Mouse (Mus musculus): ENCODE data around the gene Selenop.
"Not testable (repeated sequence)": the region's sequence is repeated elsewhere in the genome, so short reads cannot be mapped to it uniquely, and the experiment has no call there.

Gene Selenop

DNA sequence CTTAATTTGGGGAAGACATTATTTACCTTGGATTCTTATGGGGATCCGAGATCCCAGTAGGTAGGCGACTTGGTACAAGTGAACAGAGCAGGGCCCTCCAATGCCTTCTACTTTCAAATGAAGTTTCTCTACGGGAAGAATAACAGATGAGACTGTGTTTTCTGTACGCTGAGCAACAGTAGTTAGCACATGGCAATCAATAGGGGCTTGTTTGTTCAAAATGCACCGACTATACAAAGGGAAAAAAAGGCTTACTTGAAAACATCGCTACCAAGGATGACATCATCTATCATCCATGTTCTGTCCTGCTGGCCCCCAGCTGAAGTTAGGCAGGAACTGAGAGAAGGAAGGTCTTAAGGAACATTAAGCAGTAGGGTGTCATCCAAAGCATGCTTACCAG is at the start of gene Selenop:
Selenop (plus strand) TSS at position 301 of the 400 bp plus-strand sequence.
- DNase-seq (ENCODE audit: low spot score in 2 of 2): no peak

DNA sequence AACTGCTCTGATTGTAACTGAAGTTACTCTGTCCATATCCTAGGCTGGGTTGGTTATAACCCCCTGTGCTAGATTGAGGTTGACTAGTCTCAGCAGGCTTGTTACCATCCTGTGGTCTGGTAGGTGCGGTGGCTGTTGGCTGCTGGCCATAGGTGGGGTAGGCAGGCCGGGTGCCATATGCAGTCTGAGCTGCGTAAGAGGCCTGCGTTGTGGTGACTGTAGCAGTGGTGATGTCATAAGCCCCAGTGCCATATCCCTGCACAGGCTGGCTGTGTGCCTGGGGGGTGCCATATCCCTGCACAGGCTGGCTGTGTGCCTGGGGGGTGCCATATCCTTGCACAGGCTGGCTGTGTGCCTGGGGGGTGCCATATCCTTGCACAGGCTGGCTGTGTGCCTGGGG is 49.7 kb upstream of the Selenop start:
- DNase-seq (ENCODE audit: low spot score in 2 of 2): not testable (repeated sequence)

DNA sequence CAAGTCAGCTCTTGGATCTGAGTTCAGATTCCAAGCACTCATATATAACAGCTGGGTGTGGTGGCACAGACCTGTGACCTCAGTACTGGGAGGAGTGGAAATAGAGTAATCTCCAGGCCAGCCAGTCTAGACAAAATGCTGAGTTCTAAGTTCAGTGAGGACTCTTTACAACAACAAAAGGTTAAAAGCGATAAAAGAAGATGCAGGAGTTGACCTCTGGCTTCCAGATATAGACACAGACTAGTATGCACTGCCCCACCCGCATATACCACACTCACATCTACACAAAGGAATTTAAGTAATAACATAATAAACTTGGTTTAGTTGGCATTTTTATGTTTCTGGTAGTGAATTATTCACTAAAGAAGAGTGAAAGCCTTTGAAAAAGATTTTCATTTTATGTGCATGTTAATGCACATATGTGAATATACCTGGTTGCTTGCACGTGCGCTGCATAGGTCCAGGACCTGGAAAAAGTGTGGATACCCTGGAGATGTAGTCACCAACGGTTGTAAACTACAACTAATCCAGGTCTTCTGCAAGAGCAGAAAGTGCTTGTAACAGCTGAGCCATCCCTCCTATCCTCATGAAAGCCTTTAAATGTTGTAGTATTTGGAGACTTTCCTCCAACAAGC is 45.4 kb upstream of the Selenop start:
- no peak for DNase-seq (ENCODE audit: low spot score in 2 of 2)

GRCm38 (mm10) chr15:3226573-3226972 is 41.8 kb upstream of the Selenop start:
- DNase-seq (ENCODE audit: low spot score in 2 of 2): no peak

- no peak for DNase-seq (ENCODE audit: low spot score in 2 of 2)
Measured at GRCm38 (mm10) chr15:3228185-3228584, 40.2 kb upstream of the Selenop start.

DNA sequence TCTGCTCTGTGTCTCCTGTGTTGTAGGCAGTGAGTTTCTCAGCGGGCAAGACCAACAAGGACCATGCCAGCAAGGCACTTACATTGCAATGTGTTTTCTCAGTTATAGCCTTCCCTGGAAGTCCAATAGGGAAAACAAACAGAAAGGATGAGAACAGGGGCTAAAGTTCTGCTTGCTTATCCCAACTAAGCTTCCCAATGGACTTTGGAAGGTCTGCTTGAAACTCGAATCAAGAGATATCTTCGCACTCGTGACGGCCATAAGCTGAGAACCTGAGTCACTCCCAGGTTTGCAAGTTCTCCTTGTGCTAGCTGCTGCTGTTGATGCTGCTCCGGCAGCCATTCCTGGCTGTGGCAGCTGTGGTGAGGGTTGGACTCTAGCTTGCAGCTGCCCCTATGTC is 39.4 kb upstream of the Selenop start:
- DNase-seq (ENCODE audit: low spot score in 2 of 2): no peak

- DNase-seq (ENCODE audit: low spot score in 2 of 2): no peak
Measured at GRCm38 (mm10) chr15:3231004-3231403, 37.3 kb upstream of the Selenop start.

DNA sequence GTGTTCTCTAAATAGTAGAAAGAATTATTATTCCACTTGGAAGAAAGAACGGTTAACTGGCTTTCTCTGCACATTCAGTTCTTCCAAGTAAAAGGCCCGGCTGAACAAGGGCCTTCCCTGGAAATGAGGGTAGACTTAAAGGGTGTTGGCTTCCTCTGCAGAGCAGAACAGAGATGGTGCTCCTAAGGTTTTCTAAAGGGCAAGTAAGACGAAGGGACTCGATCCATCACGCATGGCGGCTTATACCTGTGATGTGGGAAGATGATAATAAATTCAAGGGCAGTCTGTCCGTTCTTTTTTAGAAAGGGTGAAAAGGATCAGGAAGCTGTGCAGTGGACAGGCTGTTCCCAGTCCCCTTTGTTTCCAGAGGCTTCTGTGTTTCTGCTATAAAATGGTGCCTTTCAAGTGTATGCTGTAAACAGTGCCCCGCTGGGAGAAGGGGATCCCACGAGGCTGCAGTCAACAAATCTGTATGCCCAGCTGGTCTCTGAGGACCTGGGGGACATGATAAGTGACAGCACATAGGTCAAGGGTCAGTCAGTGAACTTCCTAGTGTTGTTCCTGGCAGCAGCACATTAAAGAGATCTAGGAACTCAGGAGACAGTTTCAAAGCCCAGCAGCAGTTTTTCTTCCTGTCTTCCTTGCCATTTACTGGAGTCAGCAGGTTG is 36.0 kb upstream of the Selenop start:
- peak; percentile 8 to 19 for DNase-seq (ENCODE audit: low spot score in 2 of 2)

- no peak for DNase-seq (ENCODE audit: low spot score in 2 of 2)
Measured at GRCm38 (mm10) chr15:3233837-3234551, 34.4 kb upstream of the Selenop start.

DNA sequence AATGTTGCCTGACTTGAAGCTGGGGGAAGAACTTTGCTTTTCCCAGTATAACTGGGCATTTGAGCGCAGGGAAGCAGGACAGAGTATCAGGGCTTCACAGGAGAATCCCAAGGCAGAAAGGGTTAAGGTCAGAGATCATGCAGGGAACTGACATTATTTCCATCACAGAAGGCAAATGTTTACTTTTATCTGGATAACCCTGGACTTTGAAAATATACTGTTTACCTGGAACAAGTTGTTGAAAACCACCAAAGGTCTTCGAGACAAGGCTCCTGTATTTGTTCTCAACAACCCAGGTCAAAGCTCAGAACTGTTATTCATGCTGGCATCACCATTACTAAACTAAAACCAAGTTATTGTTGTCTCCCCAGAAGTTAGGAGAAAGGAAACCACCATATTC is 32.0 kb upstream of the Selenop start:
- DNase-seq (ENCODE audit: low spot score in 2 of 2): no peak

DNA sequence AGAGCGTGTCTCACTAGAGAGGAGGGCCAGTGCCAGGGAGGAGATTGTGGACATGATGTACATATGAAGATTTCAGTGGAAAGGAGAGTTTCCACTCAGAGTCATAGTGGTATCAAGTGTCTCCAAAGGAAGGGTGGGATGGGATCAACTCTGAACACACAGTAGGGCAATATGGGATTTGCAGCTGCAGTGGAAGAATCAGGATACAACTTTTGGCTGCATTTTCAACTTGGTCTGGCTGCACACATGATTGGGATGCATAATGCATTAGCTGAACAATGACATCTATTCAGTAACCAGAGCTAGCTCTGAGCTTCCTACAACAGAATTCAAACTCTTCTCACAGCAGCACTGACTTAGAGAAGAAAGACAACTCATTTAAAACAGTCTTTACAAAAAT is 30.4 kb upstream of the Selenop start:
- DNase-seq (ENCODE audit: low spot score in 2 of 2): peak in 1 of 2 experiments; percentile 4

DNA sequence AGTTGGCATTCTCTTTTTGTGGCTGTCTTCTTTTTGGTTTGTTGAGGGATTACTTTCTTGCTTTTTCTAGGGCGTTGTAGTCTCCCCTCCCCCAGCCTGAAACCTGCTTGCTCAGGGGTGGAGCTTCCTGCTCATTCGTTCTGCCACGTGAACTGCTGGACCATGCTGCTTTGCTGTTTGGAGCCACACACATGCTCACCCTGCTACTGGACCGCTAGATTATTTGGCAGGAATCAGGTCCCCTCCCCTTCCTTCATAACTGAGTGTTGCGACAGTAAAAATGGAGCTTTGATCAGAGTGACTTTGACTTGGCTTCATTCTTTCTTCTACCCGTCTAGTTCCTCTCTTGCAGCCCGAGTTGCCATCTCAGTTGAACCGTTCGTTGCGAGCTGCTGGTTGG is 23.3 kb upstream of the Selenop start:
- not testable (repeated sequence) for DNase-seq (ENCODE audit: low spot score in 2 of 2)

DNA sequence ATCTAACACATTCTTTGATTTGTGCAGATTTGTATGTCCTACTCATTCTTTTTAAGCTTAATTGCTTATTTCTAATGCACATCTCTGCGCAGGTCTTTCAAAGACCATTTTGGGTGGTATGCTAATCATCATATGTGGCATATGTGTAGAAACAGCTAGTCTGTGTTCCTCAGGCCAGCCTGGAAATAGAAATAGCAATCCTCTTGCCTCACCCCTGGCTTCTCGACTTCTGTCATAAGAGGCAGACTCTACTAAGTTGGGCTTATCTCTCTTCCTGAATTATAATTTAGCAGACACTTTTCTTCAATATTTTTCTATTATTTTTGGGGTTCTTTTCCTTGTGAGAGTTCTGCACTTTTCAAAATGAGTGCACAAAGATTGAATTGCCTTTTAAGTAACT is 17.7 kb upstream of the Selenop start:
- DNase-seq (ENCODE audit: low spot score in 2 of 2): no peak

DNA sequence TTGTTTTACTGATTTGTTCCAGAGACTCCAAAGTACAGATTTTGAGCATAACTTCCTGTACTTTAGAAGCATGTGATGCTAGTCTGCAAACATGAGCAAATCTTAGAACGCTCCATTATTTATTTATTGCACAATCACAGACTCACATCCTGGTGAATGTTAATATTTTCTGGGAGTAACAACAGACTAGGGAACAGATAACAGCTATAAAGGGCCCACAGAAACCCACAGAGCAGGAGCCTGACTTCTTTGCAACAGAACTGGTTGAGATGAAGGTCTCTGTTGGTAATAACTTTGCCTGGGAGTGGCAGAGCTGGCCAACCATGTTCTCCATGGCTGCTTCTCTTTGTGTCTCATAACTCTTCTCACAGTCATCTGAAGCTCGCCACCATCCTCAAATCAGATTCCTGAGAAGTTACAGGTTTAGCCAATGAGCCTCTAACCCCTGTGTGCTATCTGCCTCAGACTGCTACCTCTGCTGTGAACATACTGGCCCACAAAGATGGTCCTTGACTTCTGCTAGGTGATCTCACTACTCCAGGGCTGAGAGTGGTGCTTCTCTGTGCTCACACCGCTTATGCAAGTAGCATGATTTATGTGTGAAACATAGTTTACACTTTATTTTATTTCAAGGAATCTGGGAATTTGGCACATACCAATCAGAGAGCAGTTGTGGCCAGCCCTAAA is 17.2 kb upstream of the Selenop start:
- no peak for DNase-seq (ENCODE audit: low spot score in 2 of 2)

- DNase-seq (ENCODE audit: low spot score in 2 of 2): no peak
Measured at GRCm38 (mm10) chr15:3251718-3252067, 16.7 kb upstream of the Selenop start.

DNA sequence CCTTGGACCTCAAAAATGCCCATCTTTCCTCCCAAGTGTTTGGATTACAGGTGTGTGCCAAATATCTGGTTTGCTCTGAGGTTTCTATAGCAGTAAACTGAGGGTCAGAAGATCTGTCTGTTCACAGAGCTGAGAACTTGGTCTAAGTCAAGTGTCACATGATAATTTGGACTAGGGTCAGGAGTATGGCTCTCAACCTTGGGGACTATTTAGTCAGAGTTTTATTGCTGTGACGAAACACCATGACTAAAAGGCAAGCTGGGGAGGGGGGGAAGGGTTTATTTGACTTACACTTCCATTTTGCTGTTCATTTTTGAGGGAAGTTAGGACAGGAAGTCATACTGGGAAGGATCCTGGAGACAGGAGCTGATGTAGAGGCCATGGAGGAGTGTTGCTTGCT is 9.3 kb upstream of the Selenop start:
- no peak for DNase-seq (ENCODE audit: low spot score in 2 of 2)

DNA sequence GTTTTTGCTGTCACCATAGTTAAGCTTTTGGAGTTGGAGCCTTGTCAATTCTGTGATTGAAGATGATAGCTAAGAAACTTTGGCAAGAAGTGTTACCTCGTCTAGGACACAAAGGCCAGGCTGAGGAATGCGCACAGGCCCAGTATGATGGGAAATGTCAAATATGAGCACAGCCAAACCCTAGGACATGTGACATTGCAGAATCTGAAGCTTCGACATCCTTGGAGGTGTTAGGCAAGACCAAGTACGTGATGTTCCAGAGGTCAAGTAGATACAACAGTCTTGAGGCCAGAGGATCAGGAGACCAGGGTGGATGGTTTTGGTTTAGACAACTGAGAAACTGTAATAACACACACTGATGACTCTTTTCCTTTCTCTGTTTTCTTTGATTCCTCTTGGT is 8.0 kb upstream of the Selenop start:
- DNase-seq (ENCODE audit: low spot score in 2 of 2): no peak

DNA sequence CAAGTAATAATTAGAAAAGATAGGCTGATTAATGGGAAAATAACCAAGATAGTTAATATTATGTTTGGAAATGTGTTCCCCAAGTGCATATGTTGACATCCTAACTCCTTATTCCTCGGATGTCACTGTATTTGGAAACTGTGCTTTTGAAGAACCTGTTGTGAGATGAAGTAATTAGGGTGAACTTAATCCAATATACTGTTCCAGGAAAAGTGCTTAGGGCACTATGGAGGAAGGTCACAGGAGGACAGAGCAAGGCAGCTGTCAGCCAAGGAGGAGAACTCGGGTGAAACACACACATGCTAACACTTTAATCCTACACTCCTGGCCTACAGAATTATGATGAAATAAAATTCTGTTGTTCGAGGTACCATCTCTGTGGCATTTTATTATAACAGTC is 5.5 kb upstream of the Selenop start:
- DNase-seq (ENCODE audit: low spot score in 2 of 2): no peak

GRCm38 (mm10) chr15:3264293-3264692 is 4.1 kb upstream of the Selenop start:
- DNase-seq (ENCODE audit: low spot score in 2 of 2): no peak

GRCm38 (mm10) chr15:3264828-3265227 is 3.5 kb upstream of the Selenop start:
- DNase-seq (ENCODE audit: low spot score in 2 of 2): no peak

GRCm38 (mm10) chr15:3269496-3269895 is 1.1 kb downstream of the Selenop start:
- DNase-seq (ENCODE audit: low spot score in 2 of 2): no peak

GRCm38 (mm10) chr15:3269996-3270645 is 1.8 kb downstream of the Selenop start:
- no peak for DNase-seq (ENCODE audit: low spot score in 2 of 2)

Measured in right cerebral cortex, postnatal 36 days (tissue).